In the genomic region with DNA sequence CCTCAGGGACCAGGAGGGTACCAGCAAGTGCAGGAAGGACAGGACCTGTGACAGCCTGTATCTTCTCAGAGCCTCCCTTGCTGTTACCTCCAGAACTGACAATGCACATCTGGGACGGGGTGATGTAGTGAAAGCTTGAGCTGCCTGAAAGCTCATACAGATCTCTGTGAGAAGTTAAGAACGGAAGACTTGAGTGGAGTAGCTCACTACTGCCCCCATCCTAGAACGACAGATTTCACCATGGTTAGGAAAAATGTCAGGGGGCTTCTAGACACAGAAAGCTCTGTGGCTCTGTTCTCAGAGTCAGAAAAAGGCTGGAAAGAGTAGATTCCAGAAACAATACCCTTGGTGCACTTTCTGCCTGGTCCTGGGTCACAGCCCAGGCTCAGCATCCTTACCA, we compare ENCODE assay signal across 12 mouse cellular contexts.
DNase-seq lines count a peak whose midpoint lies in the region; ATAC-seq and TF ChIP-seq lines count a peak whose summit lies in the region.
"Had no signal": no experiment of that assay in that cellular context is flagged by ENCODE, and none has a peak within 500 bp of the region (broad histone marks: within the 10 kb centered on the region; RNA-seq: fewer than 3 reads in every experiment).

No protein-coding gene starts in this region.

- H3K9ac ChIP-seq in forebrain, embryonic 14.5 days (ENCODE audit: low read length): no peak overlapping the region
- no peak overlapping the region for H3K9ac ChIP-seq in forebrain, embryonic 12.5 days
- no peak overlapping the region for H3K9ac ChIP-seq in liver, postnatal 0 days (replicated peaks)
- H3K9ac ChIP-seq in liver, embryonic 12.5 days: no peak overlapping the region
- no peak overlapping the region for H3K9ac ChIP-seq in kidney, embryonic 15.5 days

- H3K4me2 ChIP-seq in forebrain, embryonic 14.5 days (ENCODE audit: low read length): no peak overlapping the region
- H3K4me2 ChIP-seq in forebrain, embryonic 12.5 days: no peak overlapping the region
- H3K4me2 ChIP-seq in liver, postnatal 0 days (ENCODE audit: low read depth, low read length): no peak overlapping the region
- H3K4me2 ChIP-seq in liver, embryonic 12.5 days: no peak overlapping the region
- H3K4me2 ChIP-seq in kidney, embryonic 15.5 days: no peak overlapping the region

- ATAC-seq in forebrain, embryonic 14.5 days: no peak
- no peak for ATAC-seq in forebrain, embryonic 12.5 days (ENCODE audit: low FRiP score)
- no peak for ATAC-seq in liver, postnatal 0 days
- no peak for ATAC-seq in liver, embryonic 12.5 days
- no peak for ATAC-seq in kidney, embryonic 15.5 days (replicated peaks; ENCODE audit: low FRiP score)

- no peak overlapping the region for H3K4me3 ChIP-seq in forebrain, embryonic 14.5 days (ENCODE audit: low read depth, low read length)
- no peak overlapping the region for H3K4me3 ChIP-seq in forebrain, embryonic 12.5 days (replicated peaks)
- H3K4me3 ChIP-seq in liver, postnatal 0 days (ENCODE audit: low read depth, low read length): no peak overlapping the region
- no peak overlapping the region for H3K4me3 ChIP-seq in liver, embryonic 12.5 days
- H3K4me3 ChIP-seq in kidney, embryonic 15.5 days (replicated peaks): no peak overlapping the region
- H3K4me3 ChIP-seq: myocyte had no signal

- 11% methylated on average over 3 of the region's 3 CpGs for WGBS in forebrain, embryonic 14.5 days
- WGBS in forebrain, embryonic 12.5 days: 13% methylated on average over 3 of the region's 3 CpGs
- 5% methylated on average over 3 of the region's 3 CpGs for WGBS in liver, postnatal 0 days (ENCODE audit: insufficient replicate concordance)
- 15% methylated on average over 3 of the region's 3 CpGs for WGBS in liver, embryonic 12.5 days (ENCODE audit: insufficient replicate concordance)
- WGBS in kidney, embryonic 15.5 days: 9% methylated on average over 3 of the region's 3 CpGs

- no peaks in the 10 kb centered on the region for H3K27me3 ChIP-seq in forebrain, embryonic 14.5 days (replicated peaks; ENCODE audit: control insufficient read depth, insufficient read depth, low read length)
- H3K27me3 ChIP-seq in forebrain, embryonic 12.5 days: peaks cover 52% of the 10 kb centered on the region
- peaks cover 18% of the 10 kb centered on the region for H3K27me3 ChIP-seq in liver, postnatal 0 days (ENCODE audit: insufficient read depth, low read length)
- peaks cover 59% of the 10 kb centered on the region for H3K27me3 ChIP-seq in liver, embryonic 12.5 days (replicated peaks)
- peaks cover 79% of the 10 kb centered on the region for H3K27me3 ChIP-seq in kidney, embryonic 15.5 days

- DNase-seq in forebrain, embryonic 14.5 days (ENCODE audit: low spot score): peak; percentile 47
- no peak for DNase-seq in liver, postnatal 0 days
- DNase-seq in R1 (ENCODE audit: low read depth, low spot score): peak; percentile 45
- DNase-seq in naive thymus-derived CD4-positive, alpha-beta T cell, adult 2 months (ENCODE audit: low read depth): peak; percentile 37
- DNase-seq: adrenal gland, postnatal 14 days; heart, adult 18-20 months; kidney, adult 11 months; lung, postnatal 4 days had no signal

- peaks cover 3% of the 10 kb centered on the region; the same call in 1 of the 2 replicates for H3K4me1 ChIP-seq in forebrain, embryonic 14.5 days (ENCODE audit: control insufficient read depth, insufficient read depth, low read length)
- peaks cover 5% of the 10 kb centered on the region for H3K4me1 ChIP-seq in forebrain, embryonic 12.5 days
- no peaks in the 10 kb centered on the region for H3K4me1 ChIP-seq in liver, postnatal 0 days (ENCODE audit: insufficient read depth)
- H3K4me1 ChIP-seq in liver, embryonic 12.5 days: no peaks in the 10 kb centered on the region
- peaks cover 1% of the 10 kb centered on the region; the same call in 1 of the 2 replicates for H3K4me1 ChIP-seq in kidney, embryonic 15.5 days

- no peaks in the 10 kb centered on the region for H3K36me3 ChIP-seq in forebrain, embryonic 14.5 days (ENCODE audit: control insufficient read depth, insufficient read depth, low read length)
- no peaks in the 10 kb centered on the region for H3K36me3 ChIP-seq in forebrain, embryonic 12.5 days (replicated peaks)
- no peaks in the 10 kb centered on the region for H3K36me3 ChIP-seq in liver, postnatal 0 days (replicated peaks; ENCODE audit: insufficient read depth, low read length)
- H3K36me3 ChIP-seq in liver, embryonic 12.5 days: no peaks in the 10 kb centered on the region
- no peaks in the 10 kb centered on the region for H3K36me3 ChIP-seq in kidney, embryonic 15.5 days

- TF ChIP-seq CTCF in liver, postnatal 0 days (IDR thresholded peaks at IDR 0.05; ENCODE audit: low read depth): 0 out of 2 replicates have a peak, but pooled peaks have one; percentile 14

- H3K27ac ChIP-seq in forebrain, embryonic 14.5 days (ENCODE audit: low read depth, low read length): no peak overlapping the region
- H3K27ac ChIP-seq in forebrain, embryonic 12.5 days: no peak overlapping the region
- H3K27ac ChIP-seq in liver, postnatal 0 days (ENCODE audit: low read depth): no peak overlapping the region
- no peak overlapping the region for H3K27ac ChIP-seq in liver, embryonic 12.5 days
- no peak overlapping the region for H3K27ac ChIP-seq in kidney, embryonic 15.5 days

- H3K9me3 ChIP-seq in forebrain, embryonic 14.5 days (replicated peaks; ENCODE audit: control insufficient read depth, low read length): no peaks in the 10 kb centered on the region
- no peaks in the 10 kb centered on the region for H3K9me3 ChIP-seq in forebrain, embryonic 12.5 days
- no peaks in the 10 kb centered on the region for H3K9me3 ChIP-seq in liver, postnatal 0 days (ENCODE audit: low read length)
- H3K9me3 ChIP-seq in liver, embryonic 12.5 days (replicated peaks): no peaks in the 10 kb centered on the region
- no peaks in the 10 kb centered on the region for H3K9me3 ChIP-seq in kidney, embryonic 15.5 days (replicated peaks)

- no peak for TF ChIP-seq EP300 in liver, postnatal 0 days (IDR thresholded peaks at IDR 0.05; ENCODE audit: low read depth)
